Mouse (Mus musculus) neural tube, embryonic 12.5 days (tissue): ENCODE results near the gene Slc8b1. TPM values are rescaled to one million over a fixed set of nuclear protein-coding genes. Genes with fewer than 3 reads are reported as not detected.
A peak's percentile ranks its signal among the peaks of the same experiment; 100 is the strongest.

ENCODE experiments used
- ATAC-seq: fragments of 200-750 bp; cut with Nextera tagmentation; 2 replicates; pipeline ENCODE4 v1.8.0; 2017; ENCODE audit warnings: low read depth, mild to moderate bottlenecking, moderate TSS enrichment, moderate library complexity; ENCODE audit not compliant: low FRiP score
- H3K27ac ChIP-seq: fragments of 300-500 bp; sonication (generic); 2 replicates; pipeline ENCODE4 v1.5.1; 2016
- H3K27me3 ChIP-seq: fragments of 300-500 bp; sonication (generic); replicated peaks from 2 replicates; pipeline ENCODE4 v1.6.1; 2016; ENCODE audit warnings: mild to moderate bottlenecking
- H3K36me3 ChIP-seq: fragments of 300-500 bp; sonication (generic); 2 replicates; pipeline ENCODE4 v1.6.1; 2016; ENCODE audit warnings: mild to moderate bottlenecking
- H3K4me1 ChIP-seq: fragments of 300-500 bp; sonication (generic); 2 replicates; pipeline ENCODE4 v1.6.1; 2016
- H3K4me2 ChIP-seq: fragments of 300-500 bp; sonication (generic); replicated peaks from 2 replicates; pipeline ENCODE4 v1.6.1; 2016; ENCODE audit warnings: mild to moderate bottlenecking
- H3K4me3 ChIP-seq: fragments of 300-500 bp; sonication (generic); 2 replicates; pipeline ENCODE4 v1.5.1; 2016
- H3K9ac ChIP-seq: fragments of 300-500 bp; sonication (generic); 2 replicates; pipeline ENCODE4 v1.6.1; 2016; ENCODE audit warnings: mild to moderate bottlenecking
- H3K9me3 ChIP-seq: fragments of 300-500 bp; sonication (generic); 2 replicates; pipeline ENCODE4 v1.6.1; 2016; ENCODE audit warnings: mild to moderate bottlenecking
- WGBS: fragments of 180-500 bp; shearing (Covaris S2); methylation state at CpG from one replicate; pipeline ENCODE4 v1.1.7; 2016; 5-methylcytosine and 5-hydroxymethylcytosine counted together
- polyA plus RNA-seq: library from polyadenylated mRNA; unstranded; fragments of >200 nt; fragmentation: Nextera tagmentation; extraction: Ambion mirVana; gene quantifications from 2 replicates; pipeline ENCODE4 v1.2.1, GENCODE M21; 2016

The Slc8b1 gene
- polyA plus RNA-seq, 1 experiment from 2014 or later: 6.9 TPM

DNA sequence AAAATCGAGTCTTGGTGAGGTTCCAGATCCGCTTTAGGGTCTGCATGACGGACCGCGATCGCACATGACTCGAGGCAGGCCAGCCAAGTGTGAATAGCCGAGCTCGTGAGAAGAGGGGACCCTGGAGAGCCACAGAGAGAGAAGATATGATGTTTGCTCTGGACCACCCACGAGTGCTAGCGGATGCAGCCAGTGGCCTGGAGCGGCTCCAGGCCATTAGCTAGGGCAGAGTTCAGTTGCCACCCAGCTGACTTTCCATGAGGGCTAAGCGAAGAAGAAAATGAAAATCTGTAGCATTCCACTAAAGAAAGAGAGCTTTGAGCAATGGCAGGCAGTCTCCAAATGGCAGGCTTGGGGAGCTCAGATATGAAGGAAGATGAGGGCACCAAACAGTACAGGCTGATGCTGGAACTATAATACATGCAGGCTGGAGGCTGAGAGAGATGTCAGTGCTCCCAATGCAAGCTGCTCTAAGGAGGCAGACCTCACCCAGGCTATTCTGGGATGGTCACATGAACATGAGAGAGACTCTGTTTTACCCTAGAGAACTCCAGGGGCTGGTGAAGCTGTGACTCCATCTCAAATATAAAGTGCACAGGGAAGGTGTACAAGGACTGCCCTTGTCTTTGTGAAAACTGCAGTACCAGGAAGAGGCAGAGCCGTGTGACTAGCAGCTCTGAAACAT lies 60.2 kb downstream of the Slc8b1 start:
- Histone ChIP-seq H3K27me3 (no peaks in the 10 kb centered on the region), H3K27ac (no peak overlapping the region), H3K9ac (no peak overlapping the region), H3K4me3 (no peak overlapping the region), H3K9me3 (no peaks in the 10 kb centered on the region), H3K4me2 (no peak overlapping the region), H3K4me1 (peaks cover 59% of the 10 kb centered on the region), H3K36me3 (no peaks in the 10 kb centered on the region)
- no peak for ATAC-seq
- WGBS: 44% methylated on average over 14 of the region's 14 CpGs

DNA sequence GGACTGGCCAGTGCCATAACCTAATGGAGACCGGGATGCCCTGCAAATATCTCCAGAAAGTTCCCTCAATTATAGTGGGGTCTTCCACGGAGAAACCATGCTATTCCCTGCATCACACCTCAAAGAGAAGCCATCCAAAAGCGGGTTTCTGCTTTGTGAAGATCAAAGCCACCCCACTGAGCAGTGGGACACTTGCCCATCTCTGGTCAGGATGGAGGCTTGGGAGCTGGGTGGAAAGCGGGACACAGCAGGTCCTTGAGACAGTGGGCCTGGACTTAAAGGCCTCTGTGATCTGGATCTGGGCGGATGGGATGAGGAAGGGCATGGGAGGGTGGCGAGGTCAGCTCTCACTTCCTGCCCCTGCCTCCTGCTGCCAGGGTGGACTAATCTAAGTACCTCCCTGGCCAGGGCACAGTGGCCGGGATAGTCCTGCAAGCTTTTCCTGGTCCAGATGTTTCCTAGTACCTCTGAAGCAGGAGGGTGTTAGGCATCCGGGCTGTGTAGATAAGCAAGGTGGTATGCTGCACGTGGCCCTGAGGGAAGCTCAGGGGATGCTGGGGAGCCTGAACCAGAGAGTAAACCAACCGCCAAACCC lies 63.6 kb downstream of the Slc8b1 start:
- peaks cover 45% of the 10 kb centered on the region for H3K4me1 ChIP-seq
- 77% methylated on average over 10 of the region's 10 CpGs for WGBS
- no peak for ATAC-seq

DNA sequence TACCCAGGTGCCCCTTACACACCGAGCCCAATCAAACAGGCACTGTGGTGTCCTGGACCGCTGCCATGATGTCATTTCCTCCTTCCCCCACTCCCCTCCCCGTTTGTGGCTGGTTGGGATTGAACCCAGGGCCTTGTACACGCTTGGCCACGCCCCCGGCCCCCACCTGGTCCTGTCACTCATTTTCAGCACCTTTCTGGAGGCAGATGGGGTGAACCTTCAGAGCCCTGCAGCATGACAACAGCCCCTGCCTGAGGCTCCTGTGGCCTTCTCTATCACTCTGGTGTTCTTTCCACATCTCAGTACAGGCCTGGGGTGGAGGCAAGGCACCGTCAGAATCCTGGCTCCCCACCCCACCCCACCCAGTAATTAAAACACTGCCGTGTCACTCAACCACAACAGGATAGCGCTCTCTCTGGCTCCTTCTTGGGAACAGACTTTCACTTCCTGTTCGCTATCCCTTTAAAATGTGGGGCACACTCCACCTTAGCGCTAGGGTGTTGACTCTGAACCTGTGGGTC lies 65.9 kb downstream of the Slc8b1 start:
- no peak overlapping the region for H3K4me2 ChIP-seq
- peaks cover 40% of the 10 kb centered on the region for H3K4me1 ChIP-seq
- no peak overlapping the region for H3K27ac ChIP-seq
- H3K27me3 ChIP-seq: no peaks in the 10 kb centered on the region
- WGBS: 79% methylated on average over 11 of the region's 11 CpGs
- no peak for ATAC-seq
- no peak overlapping the region for H3K9ac ChIP-seq
- H3K9me3 ChIP-seq: no peaks in the 10 kb centered on the region
- peaks cover under 1% of the 10 kb centered on the region; the same call in 1 of the 2 replicates for H3K36me3 ChIP-seq
- H3K4me3 ChIP-seq: no peak overlapping the region

More for the DNA sequence above, 63.6 kb downstream of the Slc8b1 start:
- no peak overlapping the region for H3K4me2 ChIP-seq
- H3K36me3 ChIP-seq: no peaks in the 10 kb centered on the region
- H3K27ac ChIP-seq: no peak overlapping the region
- no peaks in the 10 kb centered on the region for H3K27me3 ChIP-seq
- no peak overlapping the region for H3K4me3 ChIP-seq
- H3K9ac ChIP-seq: no peak overlapping the region
- no peaks in the 10 kb centered on the region for H3K9me3 ChIP-seq

DNA sequence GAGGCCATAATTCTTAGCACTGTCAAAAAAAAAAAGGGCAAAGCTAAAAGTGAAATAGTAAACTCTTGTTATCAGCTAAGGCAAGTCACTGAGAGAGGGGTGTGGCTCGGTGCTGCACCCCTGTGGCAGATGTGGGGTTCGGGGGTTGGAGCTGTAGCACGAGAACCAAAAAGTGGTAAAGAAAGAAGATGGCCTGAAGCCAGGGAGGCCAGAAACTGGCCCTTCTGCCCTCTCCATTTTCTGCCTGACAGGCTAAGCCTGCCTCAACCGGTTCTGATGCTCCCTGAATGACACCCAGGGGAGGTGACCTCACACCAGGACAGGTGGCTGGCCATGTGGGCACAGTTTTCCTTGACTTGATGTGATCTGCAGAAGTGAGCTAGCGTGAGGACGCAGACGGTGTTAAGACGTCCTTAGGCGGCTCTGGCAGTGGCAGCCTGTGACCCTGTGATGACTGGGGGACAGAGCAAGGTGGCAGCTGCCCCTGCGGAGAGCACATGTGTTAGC lies 67.0 kb downstream of the Slc8b1 start:
- peaks cover 7% of the 10 kb centered on the region for H3K36me3 ChIP-seq

DNA sequence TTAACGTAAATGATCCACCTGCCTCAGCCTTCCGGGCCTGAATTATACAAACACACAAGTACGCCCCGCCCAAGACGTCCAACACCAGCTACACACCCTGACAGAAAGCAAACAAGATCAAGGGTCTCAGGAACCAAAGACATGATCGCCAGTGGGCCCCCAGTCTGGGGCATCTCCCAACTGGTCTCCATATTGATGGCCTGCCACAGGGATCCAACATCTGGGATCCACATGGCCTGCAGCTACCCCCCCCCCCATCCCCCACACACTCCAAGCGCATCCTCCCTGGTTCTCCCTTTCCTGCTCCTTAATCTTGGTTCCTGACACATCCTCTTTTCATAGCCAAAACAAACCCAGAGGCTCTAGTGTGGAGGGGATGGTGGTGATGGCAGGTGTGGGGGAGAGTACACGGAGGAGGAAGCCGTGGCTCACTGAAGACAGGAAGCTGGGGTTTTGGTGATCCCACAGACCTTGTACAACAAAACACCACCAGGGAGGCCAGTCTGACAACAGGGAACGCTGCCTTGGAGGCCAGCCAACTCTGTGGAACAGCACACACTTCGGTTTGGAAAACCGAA lies 67.6 kb downstream of the Slc8b1 start:
- Histone ChIP-seq H3K4me3 (no peak overlapping the region), H3K36me3 (peaks cover 13% of the 10 kb centered on the region), H3K4me2 (peak overlapping the region; percentile 38), H3K27ac (peak overlapping the region; percentile 23; the same call in 1 of the 2 replicates), H3K4me1 (peaks cover 40% of the 10 kb centered on the region), H3K9ac (no peak overlapping the region), H3K27me3 (no peaks in the 10 kb centered on the region), H3K9me3 (no peaks in the 10 kb centered on the region)
- 58% methylated on average over 12 of the region's 12 CpGs for WGBS
- no peak for ATAC-seq

More for the DNA sequence above, 67.0 kb downstream of the Slc8b1 start:
- H3K27ac ChIP-seq: no peak overlapping the region
- H3K27me3 ChIP-seq: no peaks in the 10 kb centered on the region
- 48% methylated on average over 10 of the region's 10 CpGs for WGBS
- H3K4me2 ChIP-seq: 0 out of 2 replicates have a peak overlapping the region, but pooled peaks have one; percentile 12
- no peaks in the 10 kb centered on the region for H3K9me3 ChIP-seq
- no peak for ATAC-seq
- no peak overlapping the region for H3K4me3 ChIP-seq
- H3K4me1 ChIP-seq: peaks cover 40% of the 10 kb centered on the region
- H3K9ac ChIP-seq: no peak overlapping the region

DNA sequence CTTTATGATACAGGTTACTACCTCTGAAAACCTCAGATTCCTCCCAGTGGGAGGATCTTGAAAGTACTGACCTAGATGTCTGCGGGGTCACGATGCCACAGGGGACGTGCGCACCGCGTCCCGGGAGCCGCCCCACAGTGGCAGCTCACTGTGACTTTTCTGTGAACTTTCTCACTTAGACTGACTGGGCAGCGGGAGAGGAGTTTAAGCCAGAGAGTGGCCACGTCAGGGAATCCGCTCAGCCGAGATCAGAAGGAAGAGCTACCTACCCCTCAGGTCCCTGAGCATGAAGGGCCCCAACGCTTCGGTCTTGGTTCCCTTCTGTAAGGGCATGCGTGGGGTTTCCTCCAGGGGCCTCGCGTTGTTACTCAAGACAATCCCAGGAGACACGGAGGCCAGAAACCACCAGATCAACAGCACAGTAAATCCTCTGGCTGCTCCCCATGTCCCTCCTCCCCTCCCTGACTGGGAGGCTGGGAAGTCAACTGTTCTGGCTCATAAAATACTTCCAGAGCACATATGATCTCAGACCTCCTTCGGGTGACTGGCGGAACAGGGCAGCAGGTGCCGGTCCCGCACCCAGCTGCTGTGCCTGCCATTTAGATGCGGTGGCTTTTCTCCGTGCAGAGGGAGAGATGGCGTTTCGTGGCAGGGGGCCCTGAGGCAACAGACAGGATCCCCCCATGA lies 68.4 kb downstream of the Slc8b1 start:
- H3K9ac ChIP-seq: 0 out of 2 replicates have a peak overlapping the region, but pooled peaks have one; percentile 5
- WGBS: 45% methylated on average over 26 of the region's 26 CpGs
- ATAC-seq: peak; percentile 52
- H3K4me2 ChIP-seq: peak overlapping the region; percentile 38
- no peaks in the 10 kb centered on the region for H3K27me3 ChIP-seq
- H3K36me3 ChIP-seq: peaks cover 21% of the 10 kb centered on the region
- H3K9me3 ChIP-seq: no peaks in the 10 kb centered on the region
- no peak overlapping the region for H3K4me3 ChIP-seq
- H3K27ac ChIP-seq: peak overlapping the region; percentile 23; the same call in 1 of the 2 replicates
- peaks cover 40% of the 10 kb centered on the region for H3K4me1 ChIP-seq

DNA sequence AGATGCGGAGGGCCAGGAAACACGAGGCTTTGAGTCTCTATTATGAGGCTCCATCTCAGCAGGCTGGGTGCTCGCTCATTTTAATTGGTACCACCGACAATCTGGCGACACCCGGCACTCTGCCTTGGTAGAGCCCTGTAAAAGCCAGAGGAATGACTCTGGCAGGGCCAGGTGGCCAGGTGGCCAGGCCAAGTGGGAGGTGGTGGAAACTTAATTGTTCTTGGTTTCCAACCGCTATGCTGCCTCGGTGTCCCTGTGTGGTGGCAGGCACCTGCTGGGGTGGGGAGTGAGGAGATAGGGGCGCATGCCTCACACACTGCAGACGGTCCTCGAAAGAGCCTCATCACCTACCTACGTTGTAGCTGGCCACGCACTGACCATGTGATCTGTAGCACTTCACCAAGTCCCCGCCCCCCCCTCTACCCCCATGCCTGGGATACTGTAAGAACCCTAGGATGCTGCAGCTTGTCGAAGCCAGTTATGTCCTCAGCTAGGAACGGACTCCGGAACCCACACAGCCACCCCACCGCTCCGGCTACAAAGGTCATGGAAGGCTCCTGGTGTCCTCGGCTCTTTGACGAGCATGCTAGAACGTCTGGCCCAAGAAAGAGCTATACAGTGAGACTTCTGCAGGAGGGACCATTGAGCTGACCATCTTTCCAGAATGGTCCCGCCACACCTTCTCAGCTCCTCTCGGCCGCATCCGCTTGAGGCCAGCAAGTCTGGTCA lies 69.1 kb downstream of the Slc8b1 start:
- WGBS: 76% methylated on average over 26 of the region's 26 CpGs
- no peak overlapping the region for H3K4me3 ChIP-seq
- peak; percentile 38; the same call in 1 of the 2 replicates for ATAC-seq
- 0 out of 2 replicates have a peak overlapping the region, but pooled peaks have one; percentile 5 for H3K9ac ChIP-seq
- no peaks in the 10 kb centered on the region for H3K27me3 ChIP-seq
- peaks cover 41% of the 10 kb centered on the region for H3K4me1 ChIP-seq
- peaks cover 28% of the 10 kb centered on the region for H3K36me3 ChIP-seq
- peak overlapping the region; percentile 38 for H3K4me2 ChIP-seq
- no peaks in the 10 kb centered on the region for H3K9me3 ChIP-seq
- H3K27ac ChIP-seq: peak overlapping the region; percentile 23

DNA sequence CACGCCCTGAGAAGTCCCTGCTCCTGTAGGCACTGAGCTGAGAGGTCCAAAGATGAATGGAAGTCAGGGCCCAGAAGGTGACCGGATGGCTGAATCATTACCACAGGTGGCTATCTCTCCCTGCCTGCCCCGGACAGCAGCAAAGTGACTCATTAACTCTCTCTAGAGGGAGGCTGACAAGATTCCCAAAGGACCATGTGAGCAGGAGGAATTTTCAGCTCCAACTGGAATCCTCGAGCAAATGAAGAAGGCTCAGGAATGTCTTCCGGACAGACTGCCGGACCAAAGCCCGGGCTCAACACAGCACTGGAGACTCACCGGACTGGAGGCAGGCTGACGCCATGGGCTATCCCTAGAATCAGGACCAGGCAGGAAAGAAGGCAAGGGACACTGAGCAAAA lies 71.0 kb downstream of the Slc8b1 start:
- no peaks in the 10 kb centered on the region for H3K27me3 ChIP-seq
- no peak overlapping the region for H3K27ac ChIP-seq
- no peak overlapping the region for H3K4me3 ChIP-seq
- no peak overlapping the region for H3K9ac ChIP-seq
- H3K4me2 ChIP-seq: no peak overlapping the region
- no peak for ATAC-seq
- WGBS: 86% methylated on average over 9 of the region's 9 CpGs
- peaks cover 29% of the 10 kb centered on the region for H3K36me3 ChIP-seq
- H3K4me1 ChIP-seq: peaks cover 47% of the 10 kb centered on the region
- no peaks in the 10 kb centered on the region for H3K9me3 ChIP-seq

DNA sequence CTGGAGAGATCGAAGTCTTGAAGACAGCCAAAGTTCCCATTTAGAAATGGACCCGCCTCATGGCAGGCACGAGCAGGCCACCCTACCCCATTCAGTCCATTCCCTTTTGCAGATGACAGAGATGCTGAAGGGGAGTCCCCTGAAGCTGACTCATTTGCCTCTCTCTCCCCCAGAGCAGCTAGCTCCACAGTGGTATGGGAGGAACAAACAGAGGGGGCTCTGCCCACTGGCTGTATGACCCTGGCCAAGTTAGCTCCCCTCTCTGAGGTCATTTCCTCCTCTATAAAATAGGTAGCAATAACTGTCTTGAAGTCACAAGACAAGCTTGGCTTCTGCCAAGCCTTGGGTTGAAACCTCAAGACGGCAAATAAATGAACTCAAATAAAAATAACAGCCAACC lies 72.5 kb downstream of the Slc8b1 start:
- Histone ChIP-seq H3K27me3 (no peaks in the 10 kb centered on the region), H3K27ac (no peak overlapping the region), H3K4me1 (peaks cover 52% of the 10 kb centered on the region), H3K4me3 (no peak overlapping the region), H3K9ac (no peak overlapping the region), H3K36me3 (peaks cover 29% of the 10 kb centered on the region), H3K9me3 (no peaks in the 10 kb centered on the region), H3K4me2 (no peak overlapping the region)
- ATAC-seq: no peak
- 88% methylated on average over 4 of the region's 4 CpGs for WGBS
